Mouse (Mus musculus) megakaryocyte, embryonic 14.5 days (primary cell): ENCODE data around the gene Rnf214.

Experiments
- FLI1 ChIP-seq: IDR thresholded peaks from 2 replicates; pipeline ENCODE4 v1.6.1; 2012; ENCODE audit warnings: low read length, inconsistent platforms, mixed read lengths
- GATA1 ChIP-seq: IDR thresholded peaks from 3 replicates; pipeline ENCODE4 v1.6.1; 2012; ENCODE audit warnings: mixed read lengths, low read length, inconsistent platforms, borderline replicate concordance

- no peak for TF ChIP-seq GATA1
- TF ChIP-seq FLI1 = no peak
These were observed 48.6 kb upstream of the Rnf214 start, which contains the start of gene Sidt2 for GRCm38 (mm10) chr9:45955107-45955963.
